Mouse (Mus musculus) midbrain, postnatal 0 days (tissue): Measurements from ENCODE around the gene Pigk. TPM values are rescaled to one million over a fixed set of nuclear protein-coding genes. Genes with fewer than 3 reads are reported as not detected.

Experiments
- ATAC-seq: fragments of 200-750 bp; cut with Nextera tagmentation; 2 replicates; pipeline ENCODE4 v1.8.0; 2017; ENCODE audit warnings: moderate number of reproducible peaks, mild to moderate bottlenecking, moderate TSS enrichment, moderate library complexity; ENCODE audit not compliant: low FRiP score
- DNase-seq: peaks from one replicate; pipeline ENCODE4 v3.0.0-alpha.2; 2015; ENCODE audit warnings: low spot score
- H3K27ac ChIP-seq: fragments of 300-500 bp; sonication (generic); 2 replicates; pipeline ENCODE4 v1.5.1; 2014; ENCODE audit warnings: low read depth, mild to moderate bottlenecking, low read length, mixed read lengths
- H3K27me3 ChIP-seq: fragments of 300-500 bp; sonication (generic); 2 replicates; pipeline ENCODE4 v1.6.1; 2014; ENCODE audit warnings: low read length, control low read depth, mixed read lengths; ENCODE audit not compliant: insufficient read depth
- H3K36me3 ChIP-seq: fragments of 300-500 bp; sonication (generic); 2 replicates; pipeline ENCODE4 v1.6.1; 2014; ENCODE audit warnings: low read length, control low read depth, mixed read lengths; ENCODE audit not compliant: insufficient read depth
- H3K4me1 ChIP-seq: fragments of 300-500 bp; sonication (generic); 2 replicates; pipeline ENCODE4 v1.6.1; 2014; ENCODE audit warnings: mild to moderate bottlenecking, control low read depth, antibody characterized with exemption, low read length, mixed read lengths; ENCODE audit not compliant: insufficient read depth
- H3K4me2 ChIP-seq: fragments of 300-500 bp; sonication (generic); 2 replicates; pipeline ENCODE4 v1.6.1; 2014; ENCODE audit warnings: low read depth, mild to moderate bottlenecking, low read length, mixed read lengths; ENCODE audit not compliant: poor library complexity, severe bottlenecking
- H3K4me3 ChIP-seq: fragments of 300-500 bp; sonication (generic); 2 replicates; pipeline ENCODE4 v1.5.1; 2014; ENCODE audit warnings: low read depth, mild to moderate bottlenecking, low read length, moderate library complexity
- H3K9ac ChIP-seq: fragments of 300-500 bp; sonication (generic); replicated peaks from 2 replicates; pipeline ENCODE4 v1.6.1; 2014; ENCODE audit warnings: mild to moderate bottlenecking, low read length, moderate library complexity, mixed read lengths; ENCODE audit not compliant: poor library complexity, severe bottlenecking
- H3K9me3 ChIP-seq: fragments of 300-500 bp; sonication (generic); 2 replicates; pipeline ENCODE4 v1.6.1; 2016; ENCODE audit warnings: low read length, control low read depth
- CTCF ChIP-seq: IDR thresholded peaks from 2 replicates; pipeline ENCODE4 v1.5.1; 2016; ENCODE audit warnings: antibody characterized with exemption, mild to moderate bottlenecking
- WGBS: fragments of 180-500 bp; shearing (Covaris S2); extraction: QIAGEN DNeasy Blood & Tissue Kit; methylation state at CpG from one replicate; pipeline ENCODE4 v1.1.7; 2014; 5-methylcytosine and 5-hydroxymethylcytosine counted together
- polyA plus RNA-seq: library from polyadenylated mRNA; unstranded; fragments of >200 nt; fragmentation: Nextera tagmentation; extraction: Ambion mirVana; gene quantifications from 2 replicates; pipeline ENCODE4 v1.2.1, GENCODE M21; 2015
- total RNA-seq: library from RNA; depleted of rRNA; stranded (reverse); fragments of >200 nt; gene quantifications from 2 replicates; pipeline ENCODE4 v1.2.3, GENCODE M21; 2014

Gene Pigk
- total and polyA plus RNA-seq, 2 experiments from 2014 or later: 44.1 to 61.8 TPM

DNA sequence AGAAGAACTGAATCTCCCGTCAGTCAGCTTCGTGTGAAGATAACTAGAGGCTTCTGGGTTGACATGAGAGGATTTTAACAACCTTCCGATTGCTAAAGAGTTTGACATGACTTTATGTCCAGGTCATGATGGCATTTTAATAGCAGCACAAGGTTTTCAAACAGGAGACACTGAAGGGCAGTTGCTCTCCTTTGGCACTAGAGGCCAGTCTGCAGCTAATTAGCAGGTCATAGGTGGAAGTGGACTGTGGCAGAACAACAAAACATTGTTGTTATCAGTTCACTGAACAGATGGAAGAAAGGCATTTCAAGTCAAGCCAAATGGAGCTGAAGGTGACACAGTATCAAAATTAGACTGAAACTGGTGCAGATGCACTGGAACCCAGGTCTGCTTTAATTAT is 4.0 kb upstream of the Pigk start:
- Histone ChIP-seq H3K27ac (no peak overlapping the region), H3K9me3 (no peaks in the 10 kb centered on the region), H3K4me3 (no peak overlapping the region), H3K4me2 (no peak overlapping the region), H3K36me3 (no peaks in the 10 kb centered on the region), H3K27me3 (no peaks in the 10 kb centered on the region), H3K4me1 (peaks cover 4% of the 10 kb centered on the region; the same call in 1 of the 2 replicates), H3K9ac (no peak overlapping the region)
- 91% methylated on average over 3 of the region's 3 CpGs for WGBS
- ATAC-seq: no peak
- no peak for TF ChIP-seq CTCF
- DNase-seq: no peak

DNA sequence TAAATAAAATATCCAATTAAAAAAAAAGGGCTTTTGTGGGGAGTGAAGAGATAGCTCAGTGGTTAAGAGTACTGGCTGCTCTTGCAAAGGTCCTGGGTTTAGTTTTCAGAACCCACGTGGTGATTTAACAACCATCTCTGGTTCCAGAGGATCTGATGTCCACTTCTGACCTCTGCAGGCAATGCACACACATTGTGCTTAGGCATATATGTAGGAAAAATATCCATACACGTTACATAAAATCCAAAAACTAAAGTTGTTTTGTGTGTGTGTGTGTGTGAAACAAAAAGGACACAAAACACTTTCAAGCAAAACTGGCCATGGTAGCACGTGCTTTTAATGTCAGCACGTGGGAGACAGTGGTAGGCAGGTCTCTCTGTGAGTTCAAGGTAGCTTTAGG is 943 bp upstream of the Pigk start:
- WGBS: 74% methylated on average over 4 of the region's 4 CpGs
- no peak overlapping the region for H3K9ac ChIP-seq
- DNase-seq: no peak
- no peaks in the 10 kb centered on the region for H3K36me3 ChIP-seq
- peak; percentile 21; the same call in 1 of the 2 replicates for TF ChIP-seq CTCF
- no peak overlapping the region for H3K27ac ChIP-seq
- H3K4me3 ChIP-seq: no peak overlapping the region
- no peak overlapping the region for H3K4me2 ChIP-seq
- no peak for ATAC-seq
- H3K27me3 ChIP-seq: no peaks in the 10 kb centered on the region
- peaks cover 5% of the 10 kb centered on the region; the same call in 1 of the 2 replicates for H3K4me1 ChIP-seq
- no peaks in the 10 kb centered on the region for H3K9me3 ChIP-seq

DNA sequence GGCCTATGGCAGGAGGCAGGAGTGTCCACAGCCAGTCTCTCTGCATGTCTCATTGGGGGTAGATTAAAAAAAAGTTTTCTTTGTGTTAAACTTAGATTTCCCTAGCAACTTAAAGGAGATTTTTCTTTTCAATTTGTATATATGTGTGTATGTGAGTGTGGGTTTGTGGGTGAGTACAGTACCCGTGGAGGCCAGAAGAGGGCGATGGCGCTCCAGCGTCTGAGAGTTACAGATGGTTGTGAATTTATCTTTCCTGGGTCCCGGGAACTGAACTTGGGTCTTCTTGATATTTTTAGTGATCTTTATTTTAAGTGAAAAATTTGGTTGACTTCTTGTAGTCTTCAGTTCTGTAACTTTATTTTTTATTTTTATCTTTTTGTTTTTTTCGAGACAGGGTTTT is 7.4 kb downstream of the Pigk start:
- Histone ChIP-seq H3K9ac (no peak overlapping the region), H3K27me3 (no peaks in the 10 kb centered on the region), H3K4me3 (no peak overlapping the region), H3K27ac (no peak overlapping the region), H3K36me3 (peaks cover 11% of the 10 kb centered on the region; the same call in 1 of the 2 replicates), H3K4me1 (no peaks in the 10 kb centered on the region), H3K4me2 (no peak overlapping the region), H3K9me3 (no peaks in the 10 kb centered on the region)
- ATAC-seq (no peak), DNase-seq (no peak)
- whole genome bisulfite sequencing: 84% methylated on average over 6 of the region's 6 CpGs
- TF ChIP-seq CTCF: peak; percentile 43

DNA sequence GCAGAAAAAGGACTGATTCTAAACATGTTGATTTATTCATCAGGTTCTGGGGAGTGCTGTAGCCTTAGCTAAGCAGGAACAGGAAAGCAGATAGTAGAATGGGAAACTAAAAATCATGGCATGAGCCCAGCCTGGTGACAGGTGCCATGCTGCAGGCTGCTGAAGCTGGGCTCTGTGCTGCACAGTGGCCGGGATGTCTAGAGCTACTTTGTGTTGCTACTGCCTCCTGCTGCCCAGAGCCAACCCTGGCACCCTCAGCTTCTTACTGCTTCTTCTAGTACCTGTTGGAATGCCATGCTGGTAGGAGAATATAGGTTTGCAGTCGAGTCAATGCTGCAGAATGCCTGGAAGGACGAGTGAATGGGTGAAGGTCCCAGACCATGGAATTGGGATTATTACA is 8.9 kb downstream of the Pigk start:
- peak; percentile 62 for TF ChIP-seq CTCF
- Histone ChIP-seq H3K4me3 (no peak overlapping the region), H3K4me1 (no peaks in the 10 kb centered on the region), H3K9me3 (no peaks in the 10 kb centered on the region), H3K27ac (no peak overlapping the region), H3K27me3 (no peaks in the 10 kb centered on the region), H3K9ac (no peak overlapping the region), H3K36me3 (peaks cover 11% of the 10 kb centered on the region; the same call in 1 of the 2 replicates), H3K4me2 (no peak overlapping the region)
- peak; percentile 56 for DNase-seq
- WGBS: 55% methylated on average over 3 of the region's 3 CpGs
- ATAC-seq: peak; percentile 66; the same call in 1 of the 2 replicates

DNA sequence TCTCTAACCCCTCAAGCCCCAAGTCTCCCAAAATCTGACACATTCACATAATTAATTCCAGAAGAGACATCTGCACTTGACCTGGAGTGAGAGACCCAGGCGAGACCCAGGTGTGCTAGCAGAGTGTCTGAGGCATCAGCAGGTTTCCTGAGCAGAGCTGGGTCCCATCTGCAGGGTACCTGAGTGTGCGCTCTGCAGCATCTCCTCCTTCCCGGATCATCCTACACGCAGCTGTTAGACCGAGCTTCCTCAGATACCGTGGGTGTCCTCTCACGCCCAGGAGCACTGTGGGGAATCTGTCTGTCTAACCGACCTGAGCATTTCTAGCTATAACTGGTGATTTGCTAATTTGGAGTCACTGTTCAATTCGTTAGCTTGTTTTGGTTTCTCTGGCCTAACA is 10.5 kb downstream of the Pigk start:
- Histone ChIP-seq H3K9ac (no peak overlapping the region), H3K9me3 (no peaks in the 10 kb centered on the region), H3K4me2 (no peak overlapping the region), H3K27ac (no peak overlapping the region), H3K36me3 (peaks cover 8% of the 10 kb centered on the region; the same call in 1 of the 2 replicates), H3K4me3 (no peak overlapping the region), H3K4me1 (no peaks in the 10 kb centered on the region), H3K27me3 (no peaks in the 10 kb centered on the region)
- ATAC-seq: no peak
- no peak for DNase-seq
- no peak for TF ChIP-seq CTCF
- 90% methylated on average over 9 of the region's 9 CpGs for WGBS

DNA sequence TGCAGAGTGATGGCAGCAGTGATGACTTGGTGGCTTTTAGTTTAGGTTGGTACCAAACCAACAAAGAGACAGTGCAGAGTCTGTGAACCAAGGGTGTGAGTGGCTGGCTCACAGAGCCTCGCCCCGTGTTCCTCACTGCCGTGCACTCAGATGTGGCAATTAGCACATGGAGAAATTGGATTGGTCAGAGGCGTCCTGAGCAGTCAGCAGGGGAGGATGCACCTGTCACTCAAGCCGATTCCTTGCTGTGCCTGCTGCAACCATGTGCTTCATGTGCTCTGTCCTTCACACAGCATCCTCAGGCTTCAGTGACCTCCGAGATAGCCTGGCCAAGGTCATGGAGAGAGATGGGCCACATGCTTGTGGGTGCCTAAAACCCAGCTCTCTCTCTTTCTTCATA is 14.3 kb downstream of the Pigk start:
- no peak for DNase-seq
- no peaks in the 10 kb centered on the region for H3K9me3 ChIP-seq
- H3K27me3 ChIP-seq: no peaks in the 10 kb centered on the region
- no peak overlapping the region for H3K4me2 ChIP-seq
- H3K36me3 ChIP-seq: peaks cover 3% of the 10 kb centered on the region; the same call in 1 of the 2 replicates
- WGBS: 53% methylated on average over 6 of the region's 6 CpGs
- H3K9ac ChIP-seq: no peak overlapping the region
- TF ChIP-seq CTCF: no peak
- no peak for ATAC-seq
- no peak overlapping the region for H3K4me3 ChIP-seq
- H3K4me1 ChIP-seq: no peaks in the 10 kb centered on the region
- H3K27ac ChIP-seq: no peak overlapping the region
